Mouse (Mus musculus) megakaryocyte, embryonic 14.5 days (primary cell): ENCODE measurements at regions not wholly inside any gene's neighbourhood (a gene's known extent, or its start where the extent isn't known, plus 50 kb on each side); places are given as distances from the start of the nearest gene placed in this dataset.
"Not testable (repeated sequence)": the region's sequence is repeated elsewhere in the genome, so short reads cannot be mapped to it uniquely, and the experiment has no call there.

Experiments used
- H3K27me3 ChIP-seq: replicated peaks from 2 replicates; pipeline ENCODE3; 2012; ENCODE audit warnings: inconsistent platforms
- H3K36me3 ChIP-seq: replicated peaks from 2 replicates; pipeline ENCODE3; 2012; ENCODE audit warnings: low read length, inconsistent platforms, mixed read lengths
- H3K4me1 ChIP-seq: 2 replicates; pipeline ENCODE4 v1.6.1; 2012; ENCODE audit warnings: inconsistent platforms
- H3K4me3 ChIP-seq: replicated peaks from 2 replicates; pipeline ENCODE3; 2012; ENCODE audit warnings: moderate library complexity, mild to moderate bottlenecking, inconsistent platforms
- H3K9me3 ChIP-seq: 2 replicates; pipeline ENCODE4 v1.6.1; 2012; ENCODE audit warnings: inconsistent platforms
- FLI1 ChIP-seq: IDR thresholded peaks from 2 replicates; pipeline ENCODE4 v1.6.1; 2012; ENCODE audit warnings: low read length, inconsistent platforms, mixed read lengths
- GATA1 ChIP-seq: IDR thresholded peaks from 3 replicates; pipeline ENCODE4 v1.6.1; 2012; ENCODE audit warnings: mixed read lengths, low read length, inconsistent platforms, borderline replicate concordance

DNA sequence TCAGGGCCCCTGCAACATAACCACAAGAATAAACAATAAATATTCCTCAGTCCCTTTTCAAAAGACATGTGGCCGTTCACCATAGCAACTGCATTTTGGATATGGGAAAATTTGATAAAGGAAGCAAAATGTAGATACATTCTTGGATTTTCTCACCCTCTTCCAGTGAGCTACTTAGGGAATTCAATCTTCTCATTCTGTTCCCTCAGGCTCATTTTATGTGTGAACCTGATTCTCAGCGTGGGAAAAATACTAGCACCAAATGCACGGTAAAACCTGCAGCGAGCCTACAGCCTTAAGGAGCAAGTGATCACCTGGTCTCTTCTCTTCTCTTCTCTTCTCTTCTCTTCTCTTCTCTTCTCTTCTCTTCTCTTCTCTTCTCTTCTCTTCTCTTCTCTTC is 322.5 kb upstream of the Cwc22 start:
- Histone ChIP-seq H3K4me1 (no peaks in the 10 kb centered on the region), H3K27me3 (no peaks in the 10 kb centered on the region), H3K36me3 (no peaks in the 10 kb centered on the region), H3K9me3 (peaks cover 20% of the 10 kb centered on the region), H3K4me3 (no peak overlapping the region)
- no peak for TF ChIP-seq GATA1
- no peak for TF ChIP-seq FLI1

DNA sequence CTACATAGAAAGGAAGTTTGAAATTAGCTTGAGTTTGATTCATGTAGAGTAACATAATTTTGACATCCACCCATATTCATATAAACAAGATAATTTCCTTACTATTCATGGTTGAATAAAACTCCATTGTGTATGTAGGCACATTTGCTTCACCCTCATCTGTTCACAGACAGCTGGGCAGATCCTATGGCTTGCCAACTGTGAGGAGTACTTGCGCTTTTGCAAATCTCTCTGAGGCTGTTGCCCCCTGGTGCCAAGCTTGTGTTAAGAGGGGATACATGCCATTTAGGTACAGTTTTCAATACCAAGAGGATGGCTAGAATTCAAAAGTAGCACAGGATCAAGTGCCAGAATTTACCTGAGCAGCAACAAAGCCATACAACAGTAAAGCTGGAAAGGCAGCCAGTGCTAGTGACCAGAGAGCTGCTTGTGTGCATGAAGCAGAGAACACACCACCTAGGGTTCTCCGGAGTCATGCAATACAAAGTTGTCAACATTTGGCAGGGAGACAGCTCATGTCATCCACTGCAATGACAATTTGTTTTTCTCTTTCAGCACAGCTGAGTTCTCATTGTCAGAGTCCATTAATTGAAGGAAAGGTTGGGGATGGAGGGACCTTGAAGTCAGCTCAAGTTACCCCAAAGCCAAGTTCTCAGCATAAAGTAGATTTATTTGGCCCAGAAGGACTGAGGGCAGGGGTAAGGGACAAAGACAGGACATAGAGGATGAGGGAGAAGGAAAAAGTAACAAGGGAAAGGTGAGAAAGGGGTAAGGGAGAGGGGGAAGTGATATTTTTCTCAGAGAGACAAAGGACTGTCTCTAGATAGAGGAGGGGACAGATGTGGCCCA is 321.6 kb upstream of the Cwc22 start:
- Histone ChIP-seq H3K36me3 (no peaks in the 10 kb centered on the region), H3K4me1 (no peaks in the 10 kb centered on the region), H3K9me3 (peaks cover 17% of the 10 kb centered on the region), H3K4me3 (no peak overlapping the region), H3K27me3 (no peaks in the 10 kb centered on the region)
- no peak for TF ChIP-seq GATA1
- TF ChIP-seq FLI1, result no peak

DNA sequence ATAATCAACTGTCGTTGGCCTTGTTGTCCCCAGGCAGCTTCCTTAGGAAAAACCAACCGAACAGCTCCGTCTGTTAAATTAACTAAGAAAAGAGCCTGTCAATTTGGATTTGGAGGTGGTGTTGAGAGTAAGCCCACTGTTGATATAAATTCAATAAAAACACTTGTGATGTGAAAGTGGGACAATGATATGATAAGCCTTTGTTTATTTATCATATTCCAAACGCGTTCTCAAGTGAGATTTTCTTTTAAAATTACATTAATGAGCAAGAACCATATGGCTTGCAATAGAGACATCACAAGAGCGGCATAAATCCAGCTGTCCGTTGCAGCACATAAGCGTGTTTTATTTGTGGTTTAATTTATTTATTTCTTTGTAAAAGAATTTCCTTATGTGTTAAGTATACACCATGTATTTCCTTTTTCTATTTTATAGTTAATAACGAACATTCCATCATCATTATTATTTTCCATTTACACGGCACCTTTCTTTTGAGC is 307.5 kb upstream of the Cwc22 start:
- no peaks in the 10 kb centered on the region for H3K9me3 ChIP-seq
- H3K4me1 ChIP-seq, result no peaks in the 10 kb centered on the region
- H3K36me3 ChIP-seq, result no peaks in the 10 kb centered on the region
- TF ChIP-seq GATA1, result no peak
- no peak for TF ChIP-seq FLI1
- no peaks in the 10 kb centered on the region for H3K27me3 ChIP-seq
- no peak overlapping the region for H3K4me3 ChIP-seq

DNA sequence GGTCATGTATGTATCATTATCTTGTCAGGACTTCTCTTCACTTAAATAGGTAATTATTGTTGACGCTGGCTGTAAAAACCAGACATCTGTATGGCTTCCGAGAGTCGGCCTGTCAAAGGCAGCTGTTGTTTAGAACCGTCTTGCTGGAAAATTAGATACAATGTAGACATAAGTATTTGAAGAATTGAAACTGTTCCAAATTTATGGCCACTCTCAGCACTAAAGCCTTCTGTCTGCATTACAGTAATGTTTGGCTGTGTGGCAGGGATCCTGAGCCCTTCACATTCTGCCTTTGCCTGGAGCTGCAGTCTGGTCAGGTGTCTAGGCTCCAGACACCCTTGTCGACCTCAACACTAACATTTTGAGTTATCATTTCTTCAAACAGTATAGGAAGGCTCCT is 300.2 kb upstream of the Cwc22 start:
- Histone ChIP-seq H3K9me3 (no peaks in the 10 kb centered on the region), H3K36me3 (no peaks in the 10 kb centered on the region), H3K27me3 (no peaks in the 10 kb centered on the region), H3K4me1 (no peaks in the 10 kb centered on the region), H3K4me3 (no peak overlapping the region)
- no peak for TF ChIP-seq FLI1
- no peak for TF ChIP-seq GATA1

DNA sequence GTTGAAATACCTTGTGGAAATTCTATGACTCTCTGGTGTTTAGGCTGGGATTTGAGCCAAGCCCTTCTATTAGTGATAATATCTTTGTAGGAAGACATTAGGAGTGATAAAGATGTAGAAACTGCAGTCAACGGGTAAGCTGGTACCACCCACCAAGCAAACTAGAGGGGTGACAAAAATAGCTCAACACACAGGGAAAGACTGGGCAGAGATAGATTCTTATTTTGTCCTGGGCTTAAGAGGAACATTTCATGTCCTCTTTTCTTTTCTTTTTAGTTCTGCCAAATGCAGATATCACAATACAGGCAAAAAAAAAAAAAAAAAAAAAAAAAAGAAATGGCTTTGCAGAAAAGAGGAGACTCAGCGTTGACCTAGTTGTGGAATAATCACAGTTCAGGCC is 294.1 kb upstream of the Cwc22 start:
- no peaks in the 10 kb centered on the region for H3K27me3 ChIP-seq
- 0 out of 2 replicates have a peak, but pooled peaks cover 3% of the 10 kb centered on the region for H3K9me3 ChIP-seq
- no peaks in the 10 kb centered on the region for H3K36me3 ChIP-seq
- TF ChIP-seq GATA1 (no peak), FLI1 (no peak)
- no peak overlapping the region for H3K4me3 ChIP-seq
- H3K4me1 ChIP-seq, result no peaks in the 10 kb centered on the region

DNA sequence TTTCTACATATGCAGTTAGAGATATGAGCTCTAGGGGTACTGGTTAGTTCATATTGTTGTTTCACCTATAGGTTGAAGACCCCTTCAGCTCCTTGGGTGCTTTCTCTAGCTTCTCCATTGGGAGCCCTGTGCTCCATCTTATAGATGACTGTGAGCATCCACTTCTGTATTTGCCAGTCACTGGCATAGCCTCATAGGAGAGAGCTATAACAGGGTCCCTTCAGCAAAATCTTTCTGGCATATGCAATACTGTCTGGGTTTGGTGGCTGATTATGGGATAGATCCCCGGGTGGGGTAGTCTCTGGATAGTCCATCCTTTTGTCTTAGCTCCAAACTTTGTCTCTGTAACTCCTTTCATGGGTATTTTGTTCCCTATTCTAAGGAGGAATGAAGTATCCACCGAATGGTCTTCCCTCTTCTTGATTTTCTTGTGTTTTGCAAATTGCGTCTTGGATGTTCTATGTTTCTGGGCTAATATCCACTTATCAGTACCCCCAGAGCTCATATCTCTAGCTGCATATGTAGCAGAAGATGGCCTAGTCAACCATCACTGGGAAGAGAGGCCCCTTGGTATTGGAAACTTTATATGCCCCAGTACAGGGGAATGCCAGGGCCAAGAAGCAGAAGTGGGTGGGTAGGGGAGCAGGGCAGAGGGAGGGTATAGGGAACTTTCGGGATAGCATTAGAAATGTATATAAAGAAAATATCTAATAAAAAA is 279.4 kb upstream of the Cwc22 start:
- not testable (repeated sequence) for H3K36me3 ChIP-seq, H3K27me3 ChIP-seq, H3K9me3 ChIP-seq, H3K4me1 ChIP-seq, H3K4me3 ChIP-seq

DNA sequence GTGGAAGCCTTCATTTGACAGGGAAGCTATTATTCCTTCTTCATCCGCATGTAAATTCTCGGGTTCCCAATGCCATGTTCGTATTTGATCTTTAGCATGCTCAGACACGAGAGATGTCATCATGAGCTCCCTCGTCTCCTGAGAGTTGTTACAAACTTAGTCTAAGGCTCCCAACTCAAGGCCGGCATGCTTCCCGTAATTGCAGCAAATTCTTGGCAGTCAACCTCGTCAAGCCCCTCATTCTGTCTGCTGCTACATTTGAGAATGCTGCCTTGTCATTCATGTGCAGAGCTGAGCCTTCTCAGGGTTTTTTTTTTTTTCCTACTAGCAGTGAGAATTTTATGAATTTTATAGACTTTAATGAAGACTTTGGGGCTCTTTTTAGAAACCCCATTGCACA is 268.3 kb upstream of the Cwc22 start:
- no peaks in the 10 kb centered on the region for H3K27me3 ChIP-seq
- TF ChIP-seq GATA1, result no peak
- no peak for TF ChIP-seq FLI1
- no peaks in the 10 kb centered on the region for H3K36me3 ChIP-seq
- 0 out of 2 replicates have a peak, but pooled peaks cover 3% of the 10 kb centered on the region for H3K9me3 ChIP-seq
- no peaks in the 10 kb centered on the region for H3K4me1 ChIP-seq
- no peak overlapping the region for H3K4me3 ChIP-seq

DNA sequence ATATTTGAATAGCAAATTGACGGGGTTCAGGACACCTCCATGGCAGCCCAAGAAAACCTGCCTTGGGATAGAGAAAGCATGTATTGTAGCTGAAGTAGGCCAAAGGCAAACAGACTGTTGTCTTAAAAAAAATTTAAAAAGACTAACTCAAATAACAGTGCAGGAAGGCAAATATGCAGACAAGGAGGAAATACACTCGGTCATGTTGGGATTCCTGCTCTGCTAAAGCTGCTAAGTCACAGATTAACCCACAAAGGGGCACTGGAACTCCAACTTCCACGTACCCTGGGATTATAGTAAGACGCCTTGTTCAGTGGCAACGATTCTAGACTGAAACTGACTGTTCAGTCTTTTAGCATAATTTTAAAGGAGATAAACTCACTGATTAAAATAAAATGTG is 258.9 kb upstream of the Cwc22 start:
- Histone ChIP-seq H3K9me3 (no peaks in the 10 kb centered on the region), H3K4me3 (no peak overlapping the region), H3K4me1 (no peaks in the 10 kb centered on the region), H3K27me3 (no peaks in the 10 kb centered on the region), H3K36me3 (no peaks in the 10 kb centered on the region)
- no peak for TF ChIP-seq FLI1
- no peak for TF ChIP-seq GATA1

DNA sequence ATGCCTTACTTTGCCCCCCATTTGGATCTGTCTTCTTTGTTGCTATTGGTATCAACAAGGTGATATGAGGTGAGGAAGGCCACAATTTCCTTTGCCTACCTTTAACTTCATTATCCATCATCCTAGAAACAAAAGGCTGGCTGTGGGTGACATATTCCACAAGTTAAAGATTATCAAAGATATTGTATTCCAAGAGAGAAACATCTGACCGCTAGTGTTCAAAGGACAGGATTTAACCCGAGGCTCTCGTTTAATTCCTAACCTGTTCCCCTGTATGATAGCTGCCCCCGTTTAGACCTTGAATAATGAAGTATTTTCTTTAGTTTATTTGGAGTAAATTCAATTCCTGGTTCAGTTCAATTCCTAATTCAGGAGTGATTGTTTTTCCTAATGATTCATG is 249.8 kb upstream of the Cwc22 start:
- H3K4me1 ChIP-seq, result no peaks in the 10 kb centered on the region

DNA sequence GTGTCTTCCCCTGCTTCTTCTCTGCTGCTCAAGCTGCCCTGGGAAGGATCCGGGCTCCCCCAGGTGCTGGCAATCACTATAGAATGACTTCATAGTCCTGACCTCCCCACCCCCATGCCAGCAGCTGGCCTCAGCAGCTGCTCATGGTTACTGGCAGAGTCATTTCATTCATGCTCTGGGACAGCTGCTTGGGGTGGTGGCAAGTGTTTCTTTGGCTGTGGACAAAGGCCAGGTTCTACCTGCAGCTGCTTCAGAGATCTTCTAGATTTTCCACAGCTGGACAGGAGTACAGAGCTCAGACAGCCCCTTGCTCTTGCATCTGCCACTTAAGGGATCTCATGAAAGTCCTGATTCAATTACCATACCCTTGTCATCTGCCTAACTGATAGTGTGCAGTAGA is 243.4 kb upstream of the Cwc22 start:
- no peak overlapping the region for H3K4me3 ChIP-seq
- H3K4me1 ChIP-seq, result no peaks in the 10 kb centered on the region
- no peaks in the 10 kb centered on the region for H3K36me3 ChIP-seq
- H3K27me3 ChIP-seq, result no peaks in the 10 kb centered on the region
- no peak for TF ChIP-seq FLI1
- no peak for TF ChIP-seq GATA1
- H3K9me3 ChIP-seq, result no peaks in the 10 kb centered on the region

More for the DNA sequence above, 249.8 kb upstream of the Cwc22 start:
- TF ChIP-seq GATA1 (no peak), FLI1 (no peak)
- H3K4me3 ChIP-seq, result no peak overlapping the region
- no peaks in the 10 kb centered on the region for H3K9me3 ChIP-seq
- no peaks in the 10 kb centered on the region for H3K27me3 ChIP-seq
- no peaks in the 10 kb centered on the region for H3K36me3 ChIP-seq
